Mouse (Mus musculus) neural tube, embryonic 15.5 days (tissue): ENCODE results near the gene Dennd1a. TPM values are rescaled to one million over a fixed set of nuclear protein-coding genes. Genes with fewer than 3 reads are reported as not detected.

Experiments used
- ATAC-seq: fragments of 200-750 bp; cut with Nextera tagmentation; 2 replicates; pipeline ENCODE4 v1.8.0; 2017; ENCODE audit warnings: mild to moderate bottlenecking, moderate TSS enrichment, moderate library complexity; ENCODE audit not compliant: low FRiP score
- H3K27ac ChIP-seq: fragments of 300-500 bp; sonication (generic); replicated peaks from 2 replicates; pipeline ENCODE4 v1.5.1; 2015; ENCODE audit warnings: mild to moderate bottlenecking, inconsistent platforms
- H3K27me3 ChIP-seq: fragments of 300-500 bp; sonication (generic); replicated peaks from 2 replicates; pipeline ENCODE4 v1.6.1; 2015; ENCODE audit warnings: inconsistent platforms
- H3K36me3 ChIP-seq: fragments of 300-500 bp; sonication (generic); 2 replicates; pipeline ENCODE4 v1.6.1; 2015; ENCODE audit warnings: inconsistent platforms
- H3K4me1 ChIP-seq: fragments of 300-500 bp; sonication (generic); 2 replicates; pipeline ENCODE4 v1.6.1; 2015; ENCODE audit warnings: inconsistent platforms
- H3K4me2 ChIP-seq: fragments of 300-500 bp; sonication (generic); 2 replicates; pipeline ENCODE4 v1.6.1; 2015; ENCODE audit warnings: inconsistent platforms, mild to moderate bottlenecking, moderate library complexity
- H3K4me3 ChIP-seq: fragments of 300-500 bp; sonication (generic); replicated peaks from 2 replicates; pipeline ENCODE4 v1.5.1; 2015; ENCODE audit warnings: mild to moderate bottlenecking, inconsistent platforms
- H3K9ac ChIP-seq: fragments of 300-500 bp; sonication (generic); replicated peaks from 2 replicates; pipeline ENCODE4 v1.6.1; 2015; ENCODE audit warnings: mild to moderate bottlenecking, inconsistent platforms
- H3K9me3 ChIP-seq: fragments of 300-500 bp; sonication (generic); replicated peaks from 2 replicates; pipeline ENCODE4 v1.6.1; 2016; ENCODE audit warnings: inconsistent platforms
- WGBS: fragments of 180-500 bp; shearing (Covaris S2); methylation state at CpG from one replicate; pipeline ENCODE4 v1.1.7; 2015; ENCODE audit warnings: mixed read lengths; 5-methylcytosine and 5-hydroxymethylcytosine counted together
- polyA plus RNA-seq: library from polyadenylated mRNA; unstranded; fragments of >200 nt; fragmentation: Nextera tagmentation; extraction: Ambion mirVana; gene quantifications from 2 replicates; pipeline ENCODE4 v1.2.1, GENCODE M21; 2015

Gene Dennd1a
- polyA plus RNA-seq, 1 experiment from 2014 or later = 17.0 TPM

GRCm38 (mm10) chr2:38161484-38161883 lies 125.7 kb downstream of the Dennd1a start:
- Histone ChIP-seq H3K4me2 (no peak overlapping the region), H3K36me3 (no peaks in the 10 kb centered on the region), H3K27ac (no peak overlapping the region), H3K9me3 (no peaks in the 10 kb centered on the region), H3K27me3 (no peaks in the 10 kb centered on the region), H3K9ac (no peak overlapping the region), H3K4me1 (no peaks in the 10 kb centered on the region), H3K4me3 (no peak overlapping the region)
- 74% methylated on average over 1 of the region's 1 CpGs for WGBS
- no peak for ATAC-seq

- ATAC-seq = no peak
- no peak overlapping the region for H3K4me3 ChIP-seq
- 78% methylated on average over 1 of the region's 1 CpGs for WGBS
- H3K4me2 ChIP-seq = no peak overlapping the region
- H3K27me3 ChIP-seq = no peaks in the 10 kb centered on the region
- no peaks in the 10 kb centered on the region for H3K4me1 ChIP-seq
- no peaks in the 10 kb centered on the region for H3K9me3 ChIP-seq
- H3K9ac ChIP-seq = no peak overlapping the region
- no peaks in the 10 kb centered on the region for H3K36me3 ChIP-seq
- H3K27ac ChIP-seq = no peak overlapping the region
Measured at GRCm38 (mm10) chr2:38159736-38160135, 127.5 kb downstream of the Dennd1a start.

- no peak overlapping the region for H3K27ac ChIP-seq
- ATAC-seq = no peak
- WGBS = 25% methylated on average over 1 of the region's 1 CpGs
- H3K9ac ChIP-seq = no peak overlapping the region
- H3K36me3 ChIP-seq = no peaks in the 10 kb centered on the region
- no peak overlapping the region for H3K4me3 ChIP-seq
- H3K9me3 ChIP-seq = no peaks in the 10 kb centered on the region
- H3K4me1 ChIP-seq = no peaks in the 10 kb centered on the region
- H3K4me2 ChIP-seq = no peak overlapping the region
- H3K27me3 ChIP-seq = no peaks in the 10 kb centered on the region
Measured at GRCm38 (mm10) chr2:38157002-38157401, 130.2 kb downstream of the Dennd1a start.

- Histone ChIP-seq H3K36me3 (no peaks in the 10 kb centered on the region), H3K9ac (no peak overlapping the region), H3K27me3 (no peaks in the 10 kb centered on the region), H3K4me1 (no peaks in the 10 kb centered on the region), H3K27ac (no peak overlapping the region), H3K4me2 (no peak overlapping the region), H3K9me3 (no peaks in the 10 kb centered on the region), H3K4me3 (no peak overlapping the region)
- 70% methylated on average over 2 of the region's 2 CpGs for WGBS
- no peak for ATAC-seq
Measured at GRCm38 (mm10) chr2:38156001-38156400, 131.2 kb downstream of the Dennd1a start.

- no peak overlapping the region for H3K27ac ChIP-seq
- 0 out of 2 replicates have a peak, but pooled peaks cover 3% of the 10 kb centered on the region for H3K4me1 ChIP-seq
- H3K4me3 ChIP-seq = no peak overlapping the region
- H3K27me3 ChIP-seq = no peaks in the 10 kb centered on the region
- no peak overlapping the region for H3K4me2 ChIP-seq
- no peak overlapping the region for H3K9ac ChIP-seq
- no peaks in the 10 kb centered on the region for H3K9me3 ChIP-seq
- ATAC-seq = no peak
- no peaks in the 10 kb centered on the region for H3K36me3 ChIP-seq
Measured at GRCm38 (mm10) chr2:38144831-38145230, 142.4 kb downstream of the Dennd1a start.

- ATAC-seq = no peak
- Histone ChIP-seq H3K36me3 (no peaks in the 10 kb centered on the region), H3K9me3 (no peaks in the 10 kb centered on the region), H3K4me1 (0 out of 2 replicates have a peak, but pooled peaks cover 3% of the 10 kb centered on the region), H3K4me2 (no peak overlapping the region), H3K27ac (no peak overlapping the region), H3K27me3 (no peaks in the 10 kb centered on the region), H3K9ac (no peak overlapping the region), H3K4me3 (no peak overlapping the region)
- WGBS = 24% methylated on average over 8 of the region's 8 CpGs
Measured at GRCm38 (mm10) chr2:38144067-38144779, 143.0 kb downstream of the Dennd1a start.

- Histone ChIP-seq H3K27ac (no peak overlapping the region), H3K27me3 (no peaks in the 10 kb centered on the region), H3K4me3 (no peak overlapping the region), H3K9ac (no peak overlapping the region), H3K4me1 (0 out of 2 replicates have a peak, but pooled peaks cover 3% of the 10 kb centered on the region), H3K36me3 (no peaks in the 10 kb centered on the region), H3K9me3 (no peaks in the 10 kb centered on the region), H3K4me2 (no peak overlapping the region)
- 29% methylated on average over 5 of the region's 5 CpGs for WGBS
- no peak for ATAC-seq
Measured at GRCm38 (mm10) chr2:38142905-38143304, 144.3 kb downstream of the Dennd1a start.

GRCm38 (mm10) chr2:38142210-38142609 lies 145.0 kb downstream of the Dennd1a start:
- Histone ChIP-seq H3K9ac (no peak overlapping the region), H3K27me3 (no peaks in the 10 kb centered on the region), H3K9me3 (no peaks in the 10 kb centered on the region), H3K36me3 (no peaks in the 10 kb centered on the region), H3K27ac (no peak overlapping the region), H3K4me2 (no peak overlapping the region), H3K4me3 (no peak overlapping the region), H3K4me1 (peaks cover 3% of the 10 kb centered on the region; the same call in 1 of the 2 replicates)
- no peak for ATAC-seq
- WGBS = 73% methylated on average over 2 of the region's 2 CpGs

GRCm38 (mm10) chr2:38139536-38139935 lies 147.7 kb downstream of the Dennd1a start:
- H3K4me3 ChIP-seq = no peak overlapping the region
- H3K9ac ChIP-seq = no peak overlapping the region
- no peak overlapping the region for H3K27ac ChIP-seq
- H3K4me1 ChIP-seq = peaks cover 9% of the 10 kb centered on the region; the same call in 1 of the 2 replicates
- H3K9me3 ChIP-seq = no peaks in the 10 kb centered on the region
- H3K36me3 ChIP-seq = no peaks in the 10 kb centered on the region
- no peaks in the 10 kb centered on the region for H3K27me3 ChIP-seq
- no peak for ATAC-seq
- 49% methylated on average over 3 of the region's 3 CpGs for WGBS
- no peak overlapping the region for H3K4me2 ChIP-seq

- no peak for ATAC-seq
- Histone ChIP-seq H3K9me3 (no peaks in the 10 kb centered on the region), H3K27ac (no peak overlapping the region), H3K36me3 (no peaks in the 10 kb centered on the region), H3K9ac (no peak overlapping the region), H3K27me3 (no peaks in the 10 kb centered on the region), H3K4me1 (peaks cover 6% of the 10 kb centered on the region; the same call in 1 of the 2 replicates), H3K4me3 (no peak overlapping the region), H3K4me2 (no peak overlapping the region)
- 9% methylated on average over 5 of the region's 5 CpGs for WGBS
Measured at GRCm38 (mm10) chr2:38137086-38137485, 150.1 kb downstream of the Dennd1a start.

GRCm38 (mm10) chr2:38135427-38135826 lies 151.8 kb downstream of the Dennd1a start:
- H3K27ac ChIP-seq = no peak overlapping the region
- H3K9me3 ChIP-seq = no peaks in the 10 kb centered on the region
- no peaks in the 10 kb centered on the region for H3K36me3 ChIP-seq
- H3K4me2 ChIP-seq = no peak overlapping the region
- H3K4me1 ChIP-seq = peaks cover 6% of the 10 kb centered on the region; the same call in 1 of the 2 replicates
- no peak for ATAC-seq
- no peaks in the 10 kb centered on the region for H3K27me3 ChIP-seq
- no peak overlapping the region for H3K4me3 ChIP-seq
- H3K9ac ChIP-seq = no peak overlapping the region
- WGBS = 63% methylated on average over 3 of the region's 3 CpGs

- ATAC-seq = no peak
- 87% methylated on average over 5 of the region's 5 CpGs for WGBS
- H3K9ac ChIP-seq = no peak overlapping the region
Measured at GRCm38 (mm10) chr2:38133036-38133825, 154.0 kb downstream of the Dennd1a start.

More at GRCm38 (mm10) chr2:38133036-38133825, 154.0 kb downstream of the Dennd1a start:
- Histone ChIP-seq H3K9me3 (no peaks in the 10 kb centered on the region), H3K4me3 (no peak overlapping the region), H3K27me3 (no peaks in the 10 kb centered on the region), H3K27ac (no peak overlapping the region), H3K36me3 (no peaks in the 10 kb centered on the region), H3K4me1 (peaks cover 6% of the 10 kb centered on the region; the same call in 1 of the 2 replicates), H3K4me2 (no peak overlapping the region)
